Mouse (Mus musculus): ENCODE results near the gene Sept4.

GRCm38 (mm10) chr11:87597061-87597460 lies 28.4 kb downstream of the Sept4 start:
- TF ChIP-seq POLR2A (IDR thresholded peaks at IDR 0.05; ENCODE audit: control insufficient read depth, low read depth, low read length), result no peak
- no peak for TF ChIP-seq CTCF (IDR thresholded peaks at IDR 0.05; ENCODE audit: control insufficient read depth, insufficient read depth, insufficient replicate concordance, low read depth, low read length)
